Mouse (Mus musculus) mesoderm, embryonic 11.5 days (tissue): ENCODE data around the gene Dennd4a.

Experiments
- DNase-seq: peaks from one replicate; pipeline ENCODE4 v3.0.0-alpha.2; 2012; ENCODE audit warnings: low read depth, low spot score

Dennd4a gene

DNA sequence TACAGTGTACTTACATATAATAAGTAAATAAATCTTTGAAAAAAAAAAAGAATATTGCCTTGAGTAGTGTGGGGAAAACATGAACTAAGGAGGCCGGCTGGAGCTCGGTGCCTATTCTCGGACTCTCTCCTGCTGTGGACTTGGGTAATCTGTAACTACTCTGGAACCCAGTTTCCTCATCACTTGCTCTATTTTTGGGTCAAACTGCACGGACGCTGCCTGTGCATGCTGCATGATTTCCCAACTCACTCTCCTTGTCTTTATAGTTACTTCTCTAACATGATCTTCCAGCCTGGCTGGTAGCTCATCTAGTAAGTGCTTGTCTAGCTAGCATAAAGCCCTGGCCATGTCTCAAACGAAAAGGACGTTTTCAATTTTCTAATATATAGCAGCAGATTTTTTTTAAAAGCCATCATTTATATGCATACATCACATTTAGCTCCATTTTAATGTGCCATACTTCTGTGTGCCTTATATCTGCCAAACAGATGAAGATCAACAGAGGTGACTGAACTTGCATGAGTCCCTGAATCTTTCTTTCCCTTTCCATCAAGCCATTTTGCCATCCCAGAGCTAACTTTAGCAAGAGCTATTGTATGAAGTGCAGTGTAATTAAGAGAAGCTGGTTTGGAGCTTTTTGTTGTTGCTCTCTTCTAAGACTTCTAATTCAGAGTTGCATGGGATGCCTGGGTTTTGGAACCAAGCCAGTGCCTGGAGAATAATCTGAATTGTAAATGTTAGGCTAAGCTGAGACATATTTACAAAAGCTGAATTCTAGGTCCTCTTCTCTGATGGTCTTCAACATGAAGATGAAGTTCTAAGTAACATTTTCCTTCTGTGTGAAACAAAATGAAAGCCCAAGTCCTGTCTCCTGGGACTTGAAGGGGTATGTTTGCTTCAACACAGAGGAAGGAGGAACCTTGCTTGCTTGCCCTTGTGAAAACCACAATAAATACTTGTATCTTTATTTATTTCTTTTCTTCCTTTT is 20.2 kb upstream of the Dennd4a start:
- no peak for DNase-seq

DNA sequence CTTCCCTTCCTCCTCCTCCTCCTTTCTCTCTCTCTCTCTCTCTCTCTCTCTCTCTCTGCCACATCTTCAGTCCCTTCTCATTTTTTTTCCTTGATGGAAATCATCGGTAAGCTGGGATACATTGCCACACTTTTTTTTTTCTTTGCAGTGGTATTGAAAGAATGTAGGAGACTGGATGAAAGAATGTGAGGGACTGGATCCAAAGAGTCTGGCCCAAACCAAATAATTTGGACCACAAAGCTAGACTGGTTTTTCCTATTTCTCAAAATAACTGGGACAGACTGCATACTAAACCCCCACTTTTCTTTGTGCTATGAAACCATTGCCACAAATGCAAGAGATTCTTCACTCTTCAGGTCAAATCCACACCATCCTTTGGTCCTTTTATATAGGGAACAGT is 19.5 kb upstream of the Dennd4a start:
- no peak for DNase-seq

DNA sequence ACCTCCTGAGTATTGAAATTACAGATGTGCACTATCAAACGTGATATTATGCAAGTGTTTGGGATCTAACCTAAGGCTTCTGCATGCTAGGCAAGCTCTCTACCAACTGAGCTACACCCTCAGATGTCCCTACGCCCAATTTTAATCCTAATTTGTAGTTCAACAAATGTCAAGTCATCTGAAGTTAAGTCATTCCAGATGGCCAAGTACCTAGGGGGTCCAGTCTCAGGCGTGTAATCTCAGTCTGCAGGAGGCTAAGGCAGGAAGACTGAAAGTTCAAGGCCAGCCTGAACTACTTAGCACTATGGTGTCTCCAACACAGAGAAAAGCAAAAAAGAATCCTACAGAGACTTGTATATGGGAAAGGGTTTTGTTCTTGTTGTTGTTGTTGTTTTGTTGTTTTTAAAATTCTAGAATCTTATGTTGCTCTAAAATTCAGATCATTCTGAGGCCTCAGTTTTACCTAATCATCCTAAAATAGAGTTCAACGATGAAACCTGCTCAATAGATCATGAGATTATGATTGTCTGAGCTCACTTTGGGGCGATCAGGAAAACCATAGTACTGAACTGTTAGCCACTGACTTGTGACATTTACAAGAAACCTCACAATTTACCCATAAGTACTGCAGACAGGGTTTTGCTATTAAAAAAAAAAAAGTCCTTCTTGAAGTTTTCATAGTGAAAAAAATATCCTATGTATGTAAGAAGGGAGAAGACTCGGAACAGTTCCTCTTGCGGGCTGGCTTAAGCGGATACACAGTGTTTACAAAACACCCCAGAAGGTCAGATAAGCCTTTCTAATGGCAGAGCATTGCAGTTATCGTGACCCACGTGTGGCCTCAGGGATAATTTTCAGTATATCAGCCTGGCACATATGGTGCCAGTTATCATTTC is 18.5 kb upstream of the Dennd4a start:
- DNase-seq, result no peak

DNA sequence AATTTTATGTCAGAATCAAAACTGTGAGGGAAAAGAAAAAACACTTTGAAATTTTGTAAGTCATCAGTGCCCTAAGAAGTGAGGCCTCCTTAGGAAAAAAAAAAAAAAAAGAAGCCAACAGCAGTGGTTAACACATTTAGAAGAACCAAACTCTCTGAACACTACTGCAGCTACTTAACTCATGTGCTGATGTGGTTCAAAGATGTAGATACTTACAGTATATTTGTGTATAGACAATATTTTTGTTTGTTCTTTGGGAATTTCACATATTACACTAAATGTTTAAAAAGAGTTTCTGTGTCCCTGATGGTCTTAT is 17.9 kb upstream of the Dennd4a start:
- no peak for DNase-seq

DNA sequence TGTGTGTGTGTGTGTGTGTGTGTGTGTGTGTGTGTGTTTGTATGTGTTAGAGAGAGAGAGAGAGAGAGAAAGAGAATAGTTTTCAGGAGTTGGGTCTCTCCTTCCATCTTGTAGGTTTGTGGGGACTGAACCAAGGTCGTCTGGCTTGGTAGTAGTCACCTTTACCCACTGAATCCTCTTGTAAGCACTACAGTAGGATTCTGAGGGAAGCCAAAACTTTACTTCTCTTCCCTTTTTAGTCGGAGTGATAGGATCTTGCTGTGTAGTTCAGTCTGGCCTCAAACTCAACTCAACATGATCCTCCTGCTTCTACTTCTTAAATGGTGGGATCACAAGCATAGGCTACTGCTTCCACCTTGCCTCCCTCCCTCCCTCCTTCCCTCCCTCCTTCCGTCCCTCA is 17.3 kb upstream of the Dennd4a start:
- no peak for DNase-seq

DNA sequence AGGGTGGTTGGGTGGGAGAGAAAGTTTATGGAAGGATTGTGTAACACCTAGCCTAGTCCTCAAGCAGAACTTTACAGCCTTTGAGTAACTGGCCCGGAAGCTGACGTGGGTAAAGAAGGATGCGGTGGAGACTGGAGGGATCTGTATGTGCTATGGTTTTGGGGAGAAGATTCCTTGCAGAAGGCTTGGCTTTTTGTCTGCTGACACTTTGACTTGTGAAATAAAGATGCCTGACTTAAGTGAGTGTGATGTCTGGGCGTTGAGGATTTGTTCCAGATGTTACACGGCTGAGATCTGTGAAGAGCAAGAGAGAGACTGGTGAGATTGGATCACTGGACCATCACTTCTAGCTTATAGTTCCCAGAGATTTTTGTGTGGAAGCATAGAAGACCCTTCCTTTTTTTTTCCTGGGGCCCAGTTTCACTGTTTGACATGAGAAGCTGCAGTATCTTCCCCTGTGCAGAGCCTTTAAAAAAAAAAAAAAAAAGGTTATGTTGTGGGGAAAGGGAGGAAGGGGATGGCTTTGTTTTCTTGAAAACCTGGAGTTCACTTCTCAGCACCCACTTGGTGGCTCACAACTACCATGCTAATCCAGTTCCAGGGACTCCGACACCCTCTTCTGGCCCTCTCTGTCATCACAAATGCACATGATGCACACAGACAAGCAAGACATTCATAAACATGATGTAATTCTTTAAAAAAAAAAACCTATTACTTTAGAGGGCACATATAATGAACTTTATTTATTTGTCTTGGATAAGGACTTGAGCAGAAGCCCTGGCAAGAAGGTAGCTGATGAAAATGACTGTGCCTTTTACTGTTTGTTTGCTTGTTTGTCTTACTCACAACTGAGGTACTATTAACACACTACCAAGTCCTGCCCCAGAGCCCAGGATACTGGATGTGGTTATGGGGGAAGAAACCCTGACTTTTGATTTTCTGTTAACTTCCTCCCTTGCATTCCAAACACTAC is 16.4 kb upstream of the Dennd4a start:
- DNase-seq, result no peak

DNA sequence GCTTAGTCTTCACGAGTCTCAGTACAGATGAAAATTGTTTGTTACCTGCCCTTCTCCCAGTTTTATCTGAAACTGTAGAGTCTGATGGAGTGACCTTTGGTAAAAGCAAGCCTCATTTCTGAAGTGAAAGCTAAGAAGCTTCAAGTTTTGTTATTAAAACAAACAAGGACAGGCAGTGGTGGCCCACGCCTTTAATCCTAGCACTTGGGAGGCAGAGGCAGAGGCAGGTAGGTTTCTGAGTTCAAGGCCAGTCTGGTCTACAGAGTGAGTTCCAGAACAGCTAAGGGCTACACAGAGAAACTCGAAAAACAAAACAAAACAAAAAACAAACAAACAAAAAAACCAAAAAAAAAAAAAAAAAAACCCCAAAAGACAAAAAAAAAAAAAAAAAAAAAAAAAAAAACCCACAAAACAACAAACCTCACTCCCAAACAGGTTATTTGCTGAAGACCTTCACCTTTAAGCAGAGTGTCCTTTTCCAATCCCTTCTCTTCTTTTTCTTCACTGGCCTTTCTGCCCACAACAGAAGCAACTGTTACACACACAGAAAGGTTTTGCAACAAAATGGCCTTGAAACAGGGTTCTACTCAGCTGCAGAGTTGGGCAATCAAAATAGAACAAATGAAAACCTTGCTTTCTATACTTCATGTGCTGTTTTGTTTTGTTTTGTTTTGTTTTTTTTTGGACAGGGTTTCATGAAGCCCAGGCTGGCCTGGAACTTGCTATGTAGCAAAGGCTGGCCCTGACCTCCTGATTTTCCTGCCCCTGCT is 15.1 kb upstream of the Dennd4a start:
- no peak for DNase-seq

DNA sequence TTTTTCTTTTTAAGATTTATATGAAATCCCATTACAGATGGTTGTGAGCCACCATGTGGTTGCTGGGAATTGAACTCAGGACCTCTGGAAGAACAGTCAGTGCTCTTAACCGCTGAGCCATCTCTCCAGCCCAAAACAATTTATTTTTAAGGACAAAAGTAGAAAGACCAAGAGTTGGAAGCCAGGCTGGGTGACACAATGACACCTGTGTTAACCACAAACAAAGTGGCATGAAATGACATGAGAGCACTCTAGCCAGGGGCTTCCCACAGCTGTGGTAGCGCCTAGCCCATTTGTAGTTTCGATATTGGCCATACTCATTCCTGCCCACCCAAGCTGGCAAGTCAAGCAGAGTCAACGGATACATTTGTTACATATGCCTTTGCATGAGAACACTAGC is 13.7 kb upstream of the Dennd4a start:
- DNase-seq, result no peak

DNA sequence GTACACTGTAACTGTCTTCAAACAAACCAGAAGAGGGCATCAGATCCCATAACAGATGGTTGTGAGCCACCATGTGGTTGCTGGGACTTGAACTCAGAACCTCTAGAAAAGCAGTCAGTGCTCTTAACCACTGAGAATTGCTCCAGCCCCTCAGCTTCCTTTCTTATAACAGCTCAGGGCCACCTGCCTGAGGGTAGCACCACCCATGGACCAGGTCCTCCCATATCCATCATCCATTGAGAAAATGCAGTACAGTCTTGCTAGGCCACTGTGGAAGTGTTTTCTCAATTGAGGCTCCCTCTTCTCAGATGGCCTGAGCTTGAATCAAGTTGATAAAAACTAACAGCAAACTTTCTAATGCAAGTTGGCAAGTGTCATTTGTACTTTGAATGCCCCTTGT is 13.0 kb upstream of the Dennd4a start:
- DNase-seq, result no peak

DNA sequence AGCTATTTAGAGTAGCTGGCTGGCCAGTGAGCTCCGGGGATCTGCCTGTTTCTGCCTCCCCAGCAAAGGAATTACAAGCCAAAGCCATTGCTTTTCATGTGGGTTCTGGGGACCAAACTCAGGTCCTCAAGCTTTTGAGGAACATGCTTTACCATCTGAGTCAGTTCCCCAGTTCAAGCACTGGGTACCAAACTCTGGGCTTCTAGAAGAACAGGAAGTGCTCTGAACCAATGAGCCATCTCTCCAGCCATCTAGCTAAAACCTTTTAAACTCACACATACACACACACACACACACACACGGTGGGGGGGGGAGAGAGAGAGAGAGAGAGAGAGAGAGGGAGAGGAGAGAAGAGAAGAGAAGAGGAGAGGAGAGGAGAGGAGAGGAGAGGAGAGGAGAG is 12.3 kb upstream of the Dennd4a start:
- DNase-seq, result no peak

DNA sequence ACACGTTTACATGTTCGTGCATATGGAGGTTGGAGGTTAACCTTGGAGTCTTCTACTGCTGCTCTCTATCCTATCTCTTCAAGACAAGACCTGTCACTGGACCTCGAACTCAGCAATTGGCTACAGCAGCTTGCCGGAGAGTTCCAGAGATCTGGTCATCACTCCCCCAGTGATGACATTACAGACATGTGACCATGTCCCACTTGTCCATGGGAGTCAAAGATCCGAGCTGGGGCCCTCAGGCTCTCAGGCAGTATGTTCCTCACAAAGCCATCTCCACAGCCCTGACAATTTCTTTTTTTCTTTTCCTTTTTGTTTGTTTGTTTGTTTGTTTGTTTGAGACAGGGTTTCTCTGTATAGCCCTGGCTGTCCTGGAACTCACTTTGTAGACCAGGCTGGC is 11.6 kb upstream of the Dennd4a start:
- no peak for DNase-seq

DNA sequence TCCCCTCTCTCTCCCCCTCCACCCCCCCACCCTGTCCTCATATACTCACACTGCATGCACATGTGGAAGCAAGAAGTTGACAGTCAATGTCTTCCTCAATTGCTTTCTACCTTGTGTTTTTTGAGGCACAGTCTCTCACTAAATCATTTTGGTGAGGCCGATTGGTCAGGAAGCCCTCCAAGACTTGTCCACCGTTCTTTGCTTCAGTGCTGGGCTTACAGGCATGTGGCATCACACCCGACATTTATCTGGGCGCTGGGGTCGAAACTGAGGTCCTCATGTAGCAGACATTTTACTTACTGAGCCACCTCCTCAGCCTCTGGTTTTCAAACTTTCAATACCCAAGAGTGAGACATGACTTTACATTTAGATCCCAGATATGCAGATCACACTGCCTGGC is 8.6 kb upstream of the Dennd4a start:
- no peak for DNase-seq

DNA sequence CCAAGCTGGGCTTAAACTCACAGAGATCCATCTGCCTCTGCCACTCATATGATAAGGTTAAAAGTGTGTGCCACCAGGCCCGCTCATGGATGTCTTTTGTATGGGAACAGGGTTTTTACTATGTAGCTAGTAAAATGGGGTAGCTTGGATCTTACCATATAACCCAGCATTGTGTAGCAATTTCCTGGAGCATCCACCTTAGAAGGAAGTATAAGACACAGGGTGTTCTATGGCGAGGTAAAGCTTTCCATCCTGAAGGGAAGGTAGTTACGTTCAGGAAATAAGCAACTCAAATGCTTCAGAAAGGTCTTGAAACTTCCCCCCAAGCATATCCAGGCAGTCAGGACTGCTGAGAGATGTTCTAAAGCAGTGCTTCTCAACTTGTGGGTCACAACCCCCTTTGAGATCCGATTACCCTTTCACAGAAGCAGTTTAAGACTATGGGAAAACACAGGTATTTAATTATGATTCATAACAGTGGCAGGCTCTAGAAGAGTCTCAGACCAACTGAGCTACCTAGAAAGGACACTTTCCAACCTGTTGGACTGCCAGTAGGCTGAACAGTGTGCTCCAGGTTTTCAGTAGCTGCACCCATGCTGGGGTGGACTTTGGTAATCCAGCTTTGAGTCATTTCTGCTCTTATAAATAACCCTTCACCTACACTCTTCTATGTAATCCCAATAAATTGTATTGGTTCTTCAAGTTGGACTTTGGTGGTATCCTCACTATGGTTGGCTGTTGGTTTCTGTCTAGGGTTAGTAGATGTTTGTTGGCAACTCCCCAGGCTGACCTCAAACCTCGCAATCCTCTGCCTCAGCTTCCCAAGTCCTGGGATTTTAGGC is 7.5 kb upstream of the Dennd4a start:
- no peak for DNase-seq

DNA sequence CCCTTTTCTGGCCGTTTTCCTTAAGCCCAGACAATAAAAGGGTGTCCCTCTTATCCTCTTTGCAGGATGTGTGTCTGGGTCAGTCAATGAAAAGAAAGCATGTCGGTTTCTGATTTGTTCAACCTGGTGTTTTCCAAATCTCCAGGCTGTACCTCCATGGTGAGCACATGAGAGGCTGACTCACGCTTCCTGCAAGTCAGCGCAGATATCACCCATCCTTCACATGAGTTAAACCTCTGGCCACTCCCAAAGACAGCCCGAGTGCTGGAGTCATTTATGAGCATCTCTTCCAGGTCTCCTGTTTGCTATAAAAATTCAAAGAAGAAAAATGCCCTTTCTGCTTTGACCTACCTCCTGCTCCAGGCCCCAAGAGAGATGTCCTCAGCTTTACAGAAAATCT is 5.3 kb upstream of the Dennd4a start:
- no peak for DNase-seq

DNA sequence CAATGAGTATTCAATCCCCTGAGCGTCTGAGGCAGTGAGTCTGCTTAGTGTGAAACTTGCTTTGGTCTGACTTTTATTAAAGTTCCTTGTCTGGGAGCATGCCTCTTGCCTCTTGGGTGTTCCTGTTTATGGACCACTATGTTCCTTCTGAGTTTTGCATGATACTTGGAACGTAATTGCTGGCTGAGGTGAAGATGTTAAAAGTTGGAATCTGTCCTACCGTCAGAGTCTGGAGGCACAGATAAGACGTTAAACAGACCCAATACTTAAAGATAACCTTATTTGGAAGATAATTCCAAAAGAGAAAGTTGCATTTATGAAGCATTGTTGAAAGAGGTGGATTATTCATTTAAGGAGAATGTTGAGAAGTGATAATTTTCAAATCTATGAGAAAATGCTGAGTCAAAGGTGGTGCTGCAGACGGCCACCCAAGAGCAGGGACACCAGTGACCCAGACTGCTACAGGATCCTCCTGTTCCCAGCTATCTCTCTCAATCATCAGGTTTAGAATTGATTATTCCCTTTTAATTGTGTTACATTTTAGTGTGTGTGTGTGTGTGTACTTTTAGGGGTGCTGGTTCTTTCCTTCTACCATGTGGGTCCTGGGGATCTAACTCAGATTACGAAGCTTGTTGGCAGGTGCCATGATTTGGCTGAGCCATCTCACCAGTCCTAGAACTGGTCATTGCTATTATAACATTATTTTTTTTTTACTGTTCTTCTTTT is 4.6 kb upstream of the Dennd4a start:
- DNase-seq, result no peak

DNA sequence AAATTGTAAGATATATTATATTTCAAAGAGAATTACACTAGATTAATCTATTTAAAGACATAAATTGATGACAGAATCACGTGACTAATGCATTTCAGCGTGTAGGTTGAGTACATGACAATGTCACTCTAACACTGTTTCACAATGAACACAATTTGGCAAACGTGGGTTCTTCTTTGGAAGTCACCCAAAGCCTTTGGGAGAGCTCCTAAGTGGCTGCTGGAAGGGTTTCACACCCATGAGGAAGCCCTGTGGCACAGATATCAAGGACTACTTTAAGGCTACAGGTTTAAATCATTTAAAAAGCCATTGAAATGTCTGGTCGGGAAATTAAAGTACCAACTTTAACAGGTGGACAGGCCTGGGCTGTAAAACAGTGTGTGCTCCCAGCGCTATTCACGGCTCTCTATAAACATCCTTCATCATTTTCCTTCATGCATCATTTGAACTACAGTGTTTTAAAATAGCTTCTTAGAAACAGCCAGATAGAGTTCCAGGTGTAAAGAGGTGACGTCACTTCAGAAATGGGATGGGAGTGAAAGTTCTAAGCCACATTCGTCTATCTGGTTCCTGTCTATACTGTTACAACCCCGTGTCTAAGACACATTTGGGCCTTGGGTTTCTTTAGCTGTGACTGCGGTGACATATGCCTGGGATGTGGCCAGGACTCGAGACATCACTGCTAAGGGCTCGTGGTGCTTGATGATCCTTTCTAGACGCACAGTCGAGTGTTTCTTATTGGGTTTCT is 3.9 kb upstream of the Dennd4a start:
- DNase-seq, result no peak

DNA sequence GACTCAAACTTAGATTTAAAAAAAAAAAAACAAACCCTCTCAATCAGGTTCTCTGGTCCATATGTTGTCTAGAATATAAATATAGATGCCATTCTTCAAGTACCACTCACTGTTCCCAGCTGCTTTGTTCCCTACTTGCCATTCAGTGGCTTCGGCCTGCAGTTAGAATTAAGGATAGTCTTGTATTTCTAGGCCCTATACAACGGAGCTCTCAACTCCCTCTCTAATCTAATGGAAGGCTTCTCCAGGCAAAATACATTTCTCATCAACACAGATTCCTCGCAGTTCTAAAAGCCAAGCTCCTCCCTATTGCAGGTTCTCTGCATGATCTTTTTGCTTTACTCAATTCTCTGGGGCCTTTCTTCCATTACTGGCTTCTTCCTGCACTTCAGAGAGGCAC is 1.3 kb upstream of the Dennd4a start:
- DNase-seq, result no peak
